Mouse (Mus musculus): ENCODE results near the gene Zfp773. TPM values are rescaled to one million over a fixed set of nuclear protein-coding genes. Genes with fewer than 3 reads are reported as not detected.
"Not testable (repeated sequence)": the region's sequence is repeated elsewhere in the genome, so short reads cannot be mapped to it uniquely, and the experiment has no call there.

The Zfp773 gene
- polyA plus RNA-seq (2015; fragmentation: Nextera tagmentation; extraction: Ambion mirVana): 17.5 and 18.2 TPM in 2 replicates

DNA sequence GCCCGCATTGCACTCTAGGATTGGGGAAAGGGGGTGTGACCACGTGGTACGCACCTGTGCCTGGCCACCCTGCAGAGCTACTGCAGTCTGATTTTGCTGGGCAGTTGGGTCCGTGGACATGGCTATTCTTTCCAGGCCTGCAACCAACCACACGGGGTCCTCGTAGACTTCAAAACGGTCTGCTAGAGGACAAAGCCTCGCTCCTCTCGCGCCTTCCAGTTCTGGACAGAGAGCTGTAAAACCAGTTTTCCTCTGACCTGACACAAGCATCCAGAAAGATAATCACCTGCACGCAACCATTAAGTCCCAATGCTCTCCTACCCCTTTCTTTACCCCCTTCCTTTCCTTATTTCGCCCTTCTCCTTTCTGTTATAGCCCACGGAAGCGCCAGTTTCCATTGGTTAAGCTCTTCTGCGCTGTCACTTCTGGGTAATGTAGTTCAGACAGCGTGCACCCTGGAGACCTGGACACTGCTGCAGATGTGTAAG is at the start of gene Zfp773:
Gene Zfp773, minus strand, starts transcription at position 377 of the 488 bp plus-strand sequence.
- Histone ChIP-seq H3K4me3 (ENCODE audit: low read depth, low read length) (peak within 1 kb of the TSS; percentile 62), H3K27ac (ENCODE audit: low read length) (peak within 1 kb of the TSS; percentile 89)

DNA sequence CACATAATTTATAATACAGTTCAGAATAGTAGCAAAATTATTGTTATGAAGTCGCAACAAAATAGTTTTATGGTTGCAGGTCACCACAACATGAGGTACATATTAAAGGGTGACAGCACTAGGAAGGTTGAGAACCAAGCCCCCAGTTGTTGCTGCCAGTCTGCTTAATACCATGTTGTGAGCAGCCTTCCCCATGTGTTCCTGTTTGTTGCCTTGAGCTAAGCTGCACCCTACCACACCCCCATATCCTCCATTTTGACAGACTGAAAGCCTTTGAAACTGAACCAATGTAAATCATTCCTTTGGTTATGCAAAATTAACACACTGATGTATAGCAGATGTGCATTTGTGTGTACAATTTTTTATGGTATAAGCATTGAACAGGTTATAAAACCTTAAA is 49.3 kb upstream of the Zfp773 start:
- H3K4me1 ChIP-seq (ENCODE audit: control insufficient read depth, insufficient read depth, low read length): 0 out of 2 replicates have a peak, but pooled peaks cover 2% of the 10 kb centered on the region
- H3K9me3 ChIP-seq (replicated peaks; ENCODE audit: control insufficient read depth, low read length, poor library complexity, severe bottlenecking): no peaks in the 10 kb centered on the region
- ATAC-seq: no peak
- WGBS: 94% methylated on average over 1 of the region's 1 CpGs
- H3K9ac ChIP-seq (ENCODE audit: low read depth, low read length): no peak overlapping the region
- H3K4me2 ChIP-seq (ENCODE audit: low read length): no peak overlapping the region
- H3K36me3 ChIP-seq (ENCODE audit: control insufficient read depth, insufficient read depth, low read length): peaks cover 20% of the 10 kb centered on the region
- H3K27ac ChIP-seq (ENCODE audit: low read length): no peak overlapping the region
- H3K4me3 ChIP-seq (ENCODE audit: low read depth, low read length): no peak overlapping the region
- no peaks in the 10 kb centered on the region for H3K27me3 ChIP-seq (ENCODE audit: control insufficient read depth, insufficient read depth, low read depth, low read length)

More for the DNA sequence above, at the start of gene Zfp773:
- Histone ChIP-seq H3K4me2 (ENCODE audit: low read length) (peak within 1 kb of the TSS; percentile 74), H3K4me1 (ENCODE audit: control insufficient read depth, insufficient read depth, low read length) (peaks cover 12% of the 10 kb centered on the region), H3K36me3 (ENCODE audit: control insufficient read depth, insufficient read depth, low read length) (peaks cover 24% of the 10 kb centered on the region), H3K27me3 (ENCODE audit: control insufficient read depth, insufficient read depth, low read depth, low read length) (no peaks in the 10 kb centered on the region), H3K9ac (ENCODE audit: low read depth, low read length) (peak within 1 kb of the TSS; percentile 80), H3K9me3 (replicated peaks; ENCODE audit: control insufficient read depth, low read length, poor library complexity, severe bottlenecking) (peaks cover 5% of the 10 kb centered on the region; the same call in 1 of the 2 replicates)
- ATAC-seq: peak; percentile 99
- WGBS: 4% methylated on average over 16 of the region's 16 CpGs

DNA sequence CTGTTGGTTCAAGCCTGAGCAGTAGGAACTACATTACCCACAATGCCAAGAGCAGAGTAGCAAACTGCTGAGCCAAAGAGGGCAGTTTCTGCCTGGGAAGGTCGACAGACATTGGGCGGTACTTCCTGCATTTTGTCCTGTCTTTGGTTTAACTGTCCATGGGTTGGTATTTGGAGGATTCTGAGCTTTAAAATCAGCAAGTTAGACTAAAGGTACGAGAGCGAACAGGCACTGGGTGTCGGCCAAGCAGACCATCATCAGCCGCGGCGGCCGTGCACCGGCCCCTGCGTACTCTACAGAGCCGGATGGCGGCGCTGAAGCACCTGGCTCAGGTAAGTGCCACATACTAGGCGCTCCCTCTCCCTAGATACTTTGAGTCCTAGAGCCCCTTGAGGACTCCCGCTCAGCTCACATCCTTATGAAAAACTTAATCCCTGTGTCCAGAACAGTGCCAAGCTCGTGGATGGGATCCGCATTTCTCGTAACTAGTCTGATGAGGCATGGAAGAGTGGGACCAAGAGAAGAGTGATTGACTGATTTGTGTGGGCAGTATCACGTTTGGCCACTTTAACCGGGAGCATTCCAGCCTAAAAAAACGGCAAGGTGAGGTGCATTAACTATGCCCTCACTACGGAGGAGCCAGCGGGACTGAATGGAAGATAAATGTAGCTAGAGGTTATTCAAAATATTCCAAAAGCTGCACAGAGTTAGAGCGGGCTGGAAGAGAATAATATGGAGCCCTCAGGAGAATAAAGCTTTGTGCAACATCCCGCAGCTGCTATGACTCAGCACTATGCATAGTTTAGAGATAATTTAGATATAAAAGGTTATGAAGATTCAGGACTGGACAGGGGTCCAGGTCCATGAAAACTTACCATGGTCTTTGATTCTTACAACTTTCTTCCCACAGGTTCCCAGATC is 34.9 kb upstream of the Zfp773 start, which contains the start of gene Zfp418:
Gene Zfp418, plus strand, starts transcription at position 104 of the 921 bp plus-strand sequence.
- Histone ChIP-seq H3K4me3 (ENCODE audit: low read depth, low read length) (peak within 1 kb of the TSS; percentile 58), H3K9ac (ENCODE audit: low read depth, low read length) (peak within 1 kb of the TSS; percentile 72), H3K36me3 (ENCODE audit: control insufficient read depth, insufficient read depth, low read length) (peaks cover 13% of the 10 kb centered on the region), H3K4me1 (ENCODE audit: control insufficient read depth, insufficient read depth, low read length) (peaks cover 6% of the 10 kb centered on the region), H3K27ac (ENCODE audit: low read length) (peak within 1 kb of the TSS; percentile 78), H3K4me2 (ENCODE audit: low read length) (peak within 1 kb of the TSS; percentile 67), H3K27me3 (ENCODE audit: control insufficient read depth, insufficient read depth, low read depth, low read length) (no peaks in the 10 kb centered on the region), H3K9me3 (replicated peaks; ENCODE audit: control insufficient read depth, low read length, poor library complexity, severe bottlenecking) (no peaks in the 10 kb centered on the region)
- ATAC-seq: peak; percentile 99
- under 1% methylated on average over 26 of the region's 26 CpGs for WGBS

DNA sequence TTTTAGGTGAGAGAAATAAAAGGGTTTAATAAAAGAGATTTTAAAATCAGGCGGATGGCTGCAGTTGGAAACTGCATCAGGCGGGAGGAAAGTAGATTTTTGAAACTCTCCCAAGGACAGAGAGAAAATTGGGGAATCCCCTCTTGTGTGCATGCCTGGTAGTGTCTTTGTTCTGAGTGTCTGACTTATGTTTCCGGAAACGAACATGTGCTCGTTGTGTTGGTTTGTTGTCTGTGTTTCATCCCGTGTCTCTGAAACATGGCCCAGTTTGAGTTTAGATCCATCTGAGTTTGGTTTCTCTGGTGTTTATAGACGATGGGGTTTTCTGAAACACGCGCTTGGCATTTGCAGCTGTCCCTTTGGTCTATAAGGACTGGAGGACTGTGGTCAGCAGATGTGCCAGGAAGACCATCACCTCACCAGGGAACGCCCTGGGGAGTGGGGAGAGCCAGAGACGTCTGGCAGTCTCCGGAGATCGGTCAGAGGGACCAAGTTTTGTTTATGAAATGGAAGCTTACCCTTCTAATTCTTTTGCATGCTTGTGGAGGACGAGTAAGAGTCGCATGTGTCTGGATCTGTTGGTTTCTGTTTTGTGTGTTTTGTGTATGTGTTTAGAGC is 9.5 kb upstream of the Zfp773 start:
- Histone ChIP-seq H3K27ac (ENCODE audit: low read length) (no peak overlapping the region), H3K4me2 (ENCODE audit: low read length) (no peak overlapping the region), H3K9ac (ENCODE audit: low read depth, low read length) (no peak overlapping the region), H3K4me1 (ENCODE audit: control insufficient read depth, insufficient read depth, low read length) (no peaks in the 10 kb centered on the region), H3K4me3 (ENCODE audit: low read depth, low read length) (no peak overlapping the region), H3K27me3 (ENCODE audit: control insufficient read depth, insufficient read depth, low read depth, low read length) (no peaks in the 10 kb centered on the region), H3K36me3 (ENCODE audit: control insufficient read depth, insufficient read depth, low read length) (no peaks in the 10 kb centered on the region), H3K9me3 (replicated peaks; ENCODE audit: control insufficient read depth, low read length, poor library complexity, severe bottlenecking) (peaks cover 2% of the 10 kb centered on the region; the same call in 1 of the 2 replicates)
- ATAC-seq: no peak
- 92% methylated on average over 15 of the region's 15 CpGs for WGBS

DNA sequence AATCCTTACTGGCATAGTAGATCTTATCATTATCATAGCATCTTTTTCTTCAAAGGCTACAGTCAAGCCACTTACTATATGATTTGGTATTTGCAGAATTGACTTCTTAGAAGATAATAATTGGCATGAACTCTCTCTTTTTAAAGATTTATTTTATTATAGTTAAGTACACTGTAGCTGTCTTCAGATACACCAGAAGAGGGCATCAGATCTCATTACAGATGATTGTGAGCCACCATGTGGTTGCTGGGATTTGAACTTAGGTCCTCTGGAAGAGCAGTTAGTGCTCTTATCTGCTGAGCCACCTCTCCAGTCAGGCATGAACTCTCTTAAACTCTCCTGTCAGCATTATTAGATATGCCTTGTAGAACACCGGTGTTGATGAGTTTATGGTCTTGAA is 7.7 kb upstream of the Zfp773 start:
- H3K4me2 ChIP-seq (ENCODE audit: low read length): no peak overlapping the region
- no peak for ATAC-seq
- no peaks in the 10 kb centered on the region for H3K4me1 ChIP-seq (ENCODE audit: control insufficient read depth, insufficient read depth, low read length)
- peaks cover 2% of the 10 kb centered on the region; the same call in 1 of the 2 replicates for H3K9me3 ChIP-seq (replicated peaks; ENCODE audit: control insufficient read depth, low read length, poor library complexity, severe bottlenecking)
- no peaks in the 10 kb centered on the region for H3K27me3 ChIP-seq (ENCODE audit: control insufficient read depth, insufficient read depth, low read depth, low read length)
- no peak overlapping the region for H3K27ac ChIP-seq (ENCODE audit: low read length)
- no peaks in the 10 kb centered on the region for H3K36me3 ChIP-seq (ENCODE audit: control insufficient read depth, insufficient read depth, low read length)
- WGBS: 94% methylated on average over 1 of the region's 1 CpGs
- H3K4me3 ChIP-seq (ENCODE audit: low read depth, low read length): no peak overlapping the region
- H3K9ac ChIP-seq (ENCODE audit: low read depth, low read length): no peak overlapping the region

DNA sequence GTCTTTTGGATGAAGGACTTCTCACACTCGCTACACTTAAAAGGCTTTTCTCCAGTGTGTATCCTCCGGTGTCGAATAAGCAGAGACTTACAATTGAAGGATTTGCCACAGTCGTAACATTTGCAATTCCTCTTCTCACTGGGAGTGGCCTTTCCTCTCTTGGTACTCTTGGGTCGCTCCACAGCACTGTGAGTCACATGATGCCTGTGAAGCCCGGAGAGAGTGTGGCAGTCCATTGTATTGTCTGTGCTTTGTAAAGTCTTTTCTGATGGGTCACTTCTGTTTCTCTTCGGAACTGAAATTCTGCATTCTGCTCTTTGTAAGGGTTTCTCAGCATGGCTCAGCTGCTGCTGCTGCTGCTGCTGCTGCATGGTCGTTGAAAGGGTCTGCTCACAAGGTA is 3.8 kb downstream of the Zfp773 start:
- WGBS: 65% methylated on average over 8 of the region's 8 CpGs
- no peak overlapping the region for H3K9ac ChIP-seq (ENCODE audit: low read depth, low read length)
- peaks cover 12% of the 10 kb centered on the region for H3K4me1 ChIP-seq (ENCODE audit: control insufficient read depth, insufficient read depth, low read length)
- peaks cover 6% of the 10 kb centered on the region for H3K9me3 ChIP-seq (replicated peaks; ENCODE audit: control insufficient read depth, low read length, poor library complexity, severe bottlenecking)
- ATAC-seq: no peak
- no peak overlapping the region for H3K4me2 ChIP-seq (ENCODE audit: low read length)
- H3K27me3 ChIP-seq (ENCODE audit: control insufficient read depth, insufficient read depth, low read depth, low read length): no peaks in the 10 kb centered on the region
- H3K36me3 ChIP-seq (ENCODE audit: control insufficient read depth, insufficient read depth, low read length): peaks cover 33% of the 10 kb centered on the region
- H3K27ac ChIP-seq (ENCODE audit: low read length): no peak overlapping the region
- H3K4me3 ChIP-seq (ENCODE audit: low read depth, low read length): no peak overlapping the region

DNA sequence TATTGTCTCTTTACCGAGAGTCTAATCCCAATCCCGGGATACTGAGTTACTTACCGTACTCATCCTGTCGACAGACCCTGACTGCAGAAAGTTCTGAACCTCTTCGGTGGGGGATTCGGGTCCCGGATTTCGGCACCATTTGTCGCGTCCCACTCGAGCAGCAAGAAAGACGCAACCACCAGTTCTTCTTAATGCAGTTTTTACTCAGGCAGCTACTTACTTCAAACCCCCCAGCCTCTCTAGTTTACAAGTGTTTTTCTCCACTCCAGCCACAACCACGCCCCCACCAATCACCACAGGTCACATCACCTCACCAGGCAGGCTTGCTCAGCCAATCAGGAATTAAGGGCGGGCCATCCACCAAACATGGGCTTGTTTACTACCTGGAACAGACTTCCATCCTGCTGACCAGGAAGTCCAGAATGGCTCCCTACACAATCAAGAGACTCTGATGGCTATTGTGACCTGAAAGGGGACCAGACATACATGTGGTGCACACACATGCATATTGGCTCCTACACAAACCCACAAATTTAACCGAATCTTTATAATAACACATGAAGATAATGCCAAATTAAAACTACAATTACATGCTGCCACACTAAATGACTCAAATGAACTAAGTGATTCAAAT is 5.9 kb downstream of the Zfp773 start:
- not testable (repeated sequence) for H3K27me3 ChIP-seq (ENCODE audit: control insufficient read depth, insufficient read depth, low read depth, low read length); H3K4me2 ChIP-seq (ENCODE audit: low read length); H3K4me3 ChIP-seq (ENCODE audit: low read depth, low read length); H3K27ac ChIP-seq (ENCODE audit: low read length); ATAC-seq; H3K9ac ChIP-seq (ENCODE audit: low read depth, low read length); H3K4me1 ChIP-seq (ENCODE audit: control insufficient read depth, insufficient read depth, low read length); H3K9me3 ChIP-seq (replicated peaks; ENCODE audit: control insufficient read depth, low read length, poor library complexity, severe bottlenecking)
- peaks cover 33% of the 10 kb centered on the region for H3K36me3 ChIP-seq (ENCODE audit: control insufficient read depth, insufficient read depth, low read length)
- 94% methylated on average over 14 of the region's 15 CpGs for WGBS

DNA sequence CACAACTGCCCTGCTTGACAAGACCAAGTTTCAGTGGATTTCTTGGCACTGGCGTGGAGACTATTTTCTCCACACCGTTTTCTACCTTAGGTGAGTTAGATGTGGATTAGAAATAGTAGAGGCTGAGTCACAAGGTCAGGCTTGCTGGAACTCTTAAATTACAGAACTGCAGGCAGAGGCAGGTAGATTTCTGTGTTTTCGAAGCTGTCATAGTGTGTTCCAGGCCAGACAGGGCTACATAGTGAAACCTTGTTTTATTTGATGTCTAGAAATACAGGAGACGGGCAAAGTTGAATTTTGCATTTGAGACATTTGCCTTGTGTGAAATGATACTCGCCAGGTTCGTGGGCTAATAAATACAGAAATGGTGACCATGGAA is 15.0 kb downstream of the Zfp773 start:
- H3K36me3 ChIP-seq (ENCODE audit: control insufficient read depth, insufficient read depth, low read length): peaks cover 17% of the 10 kb centered on the region
- ATAC-seq: peak; percentile 66; the same call in 1 of the 2 replicates

More for the DNA sequence above, 15.0 kb downstream of the Zfp773 start:
- Histone ChIP-seq H3K4me2 (ENCODE audit: low read length) (peak overlapping the region; percentile 82), H3K9me3 (replicated peaks; ENCODE audit: control insufficient read depth, low read length, poor library complexity, severe bottlenecking) (no peaks in the 10 kb centered on the region), H3K27me3 (ENCODE audit: control insufficient read depth, insufficient read depth, low read depth, low read length) (no peaks in the 10 kb centered on the region), H3K9ac (ENCODE audit: low read depth, low read length) (no peak overlapping the region), H3K4me3 (ENCODE audit: low read depth, low read length) (peak overlapping the region; percentile 55), H3K27ac (ENCODE audit: low read length) (no peak overlapping the region), H3K4me1 (ENCODE audit: control insufficient read depth, insufficient read depth, low read length) (peaks cover 14% of the 10 kb centered on the region)
- 54% methylated on average over 6 of the region's 6 CpGs for WGBS
